Mouse (Mus musculus) midbrain, postnatal 0 days (tissue): ENCODE measurements around the gene Gm28035. TPM values are rescaled to one million over a fixed set of nuclear protein-coding genes. Genes with fewer than 3 reads are reported as not detected.

Experiments used
- ATAC-seq: fragments of 200-750 bp; cut with Nextera tagmentation; 2 replicates; pipeline ENCODE4 v1.8.0; 2017; ENCODE audit warnings: moderate number of reproducible peaks, mild to moderate bottlenecking, moderate TSS enrichment, moderate library complexity; ENCODE audit not compliant: low FRiP score
- DNase-seq: peaks from one replicate; pipeline ENCODE4 v3.0.0-alpha.2; 2015; ENCODE audit warnings: low spot score
- H3K27ac ChIP-seq: fragments of 300-500 bp; sonication (generic); 2 replicates; pipeline ENCODE4 v1.5.1; 2014; ENCODE audit warnings: low read depth, mild to moderate bottlenecking, low read length, mixed read lengths
- H3K27me3 ChIP-seq: fragments of 300-500 bp; sonication (generic); 2 replicates; pipeline ENCODE4 v1.6.1; 2014; ENCODE audit warnings: low read length, control low read depth, mixed read lengths; ENCODE audit not compliant: insufficient read depth
- H3K36me3 ChIP-seq: fragments of 300-500 bp; sonication (generic); 2 replicates; pipeline ENCODE4 v1.6.1; 2014; ENCODE audit warnings: low read length, control low read depth, mixed read lengths; ENCODE audit not compliant: insufficient read depth
- H3K4me1 ChIP-seq: fragments of 300-500 bp; sonication (generic); 2 replicates; pipeline ENCODE4 v1.6.1; 2014; ENCODE audit warnings: mild to moderate bottlenecking, control low read depth, antibody characterized with exemption, low read length, mixed read lengths; ENCODE audit not compliant: insufficient read depth
- H3K4me2 ChIP-seq: fragments of 300-500 bp; sonication (generic); 2 replicates; pipeline ENCODE4 v1.6.1; 2014; ENCODE audit warnings: low read depth, mild to moderate bottlenecking, low read length, mixed read lengths; ENCODE audit not compliant: poor library complexity, severe bottlenecking
- H3K4me3 ChIP-seq: fragments of 300-500 bp; sonication (generic); 2 replicates; pipeline ENCODE4 v1.5.1; 2014; ENCODE audit warnings: low read depth, mild to moderate bottlenecking, low read length, moderate library complexity
- H3K9ac ChIP-seq: fragments of 300-500 bp; sonication (generic); replicated peaks from 2 replicates; pipeline ENCODE4 v1.6.1; 2014; ENCODE audit warnings: mild to moderate bottlenecking, low read length, moderate library complexity, mixed read lengths; ENCODE audit not compliant: poor library complexity, severe bottlenecking
- H3K9me3 ChIP-seq: fragments of 300-500 bp; sonication (generic); 2 replicates; pipeline ENCODE4 v1.6.1; 2016; ENCODE audit warnings: low read length, control low read depth
- CTCF ChIP-seq: IDR thresholded peaks from 2 replicates; pipeline ENCODE4 v1.5.1; 2016; ENCODE audit warnings: antibody characterized with exemption, mild to moderate bottlenecking
- WGBS: fragments of 180-500 bp; shearing (Covaris S2); extraction: QIAGEN DNeasy Blood & Tissue Kit; methylation state at CpG from one replicate; pipeline ENCODE4 v1.1.7; 2014; 5-methylcytosine and 5-hydroxymethylcytosine counted together
- polyA plus RNA-seq: library from polyadenylated mRNA; unstranded; fragments of >200 nt; fragmentation: Nextera tagmentation; extraction: Ambion mirVana; gene quantifications from 2 replicates; pipeline ENCODE4 v1.2.1, GENCODE M21; 2015
- total RNA-seq: library from RNA; depleted of rRNA; stranded (reverse); fragments of >200 nt; gene quantifications from 2 replicates; pipeline ENCODE4 v1.2.3, GENCODE M21; 2014

Gene Gm28035
- total and polyA plus RNA-seq, 2 experiments from 2014 or later: 0.11 to 6.0 TPM

- no peak for TF ChIP-seq CTCF
- 79% methylated on average over 4 of the region's 4 CpGs for WGBS
- DNase-seq: no peak
- Histone ChIP-seq H3K4me3 (no peak overlapping the region), H3K27me3 (no peaks in the 10 kb centered on the region), H3K4me1 (no peaks in the 10 kb centered on the region), H3K4me2 (no peak overlapping the region), H3K9me3 (no peaks in the 10 kb centered on the region), H3K9ac (no peak overlapping the region), H3K27ac (no peak overlapping the region), H3K36me3 (no peaks in the 10 kb centered on the region)
- no peak for ATAC-seq
These were observed 28.2 kb upstream of the Gm28035 start for GRCm38 (mm10) chr2:30212169-30212545.

- H3K4me1 ChIP-seq: no peaks in the 10 kb centered on the region
- no peaks in the 10 kb centered on the region for H3K9me3 ChIP-seq
- no peak for DNase-seq
- no peak overlapping the region for H3K9ac ChIP-seq
- WGBS: 75% methylated on average over 1 of the region's 1 CpGs
- H3K36me3 ChIP-seq: no peaks in the 10 kb centered on the region
- no peak overlapping the region for H3K4me2 ChIP-seq
- H3K27ac ChIP-seq: no peak overlapping the region
- no peak for TF ChIP-seq CTCF
- no peaks in the 10 kb centered on the region for H3K27me3 ChIP-seq
- H3K4me3 ChIP-seq: no peak overlapping the region
- no peak for ATAC-seq
These were observed 27.4 kb upstream of the Gm28035 start for GRCm38 (mm10) chr2:30212951-30213350.

GRCm38 (mm10) chr2:30214745-30215144, 25.6 kb upstream of the Gm28035 start:
- Histone ChIP-seq H3K9me3 (no peaks in the 10 kb centered on the region), H3K9ac (no peak overlapping the region), H3K4me2 (no peak overlapping the region), H3K4me3 (no peak overlapping the region), H3K27ac (no peak overlapping the region), H3K4me1 (no peaks in the 10 kb centered on the region), H3K36me3 (no peaks in the 10 kb centered on the region), H3K27me3 (no peaks in the 10 kb centered on the region)
- no peak for DNase-seq
- no peak for ATAC-seq
- TF ChIP-seq CTCF: no peak
- 87% methylated on average over 3 of the region's 3 CpGs for WGBS

GRCm38 (mm10) chr2:30215493-30215892, 24.9 kb upstream of the Gm28035 start:
- H3K9ac ChIP-seq: no peak overlapping the region
- no peak for TF ChIP-seq CTCF
- no peak overlapping the region for H3K27ac ChIP-seq
- H3K9me3 ChIP-seq: no peaks in the 10 kb centered on the region
- H3K4me2 ChIP-seq: no peak overlapping the region
- no peak overlapping the region for H3K4me3 ChIP-seq
- no peaks in the 10 kb centered on the region for H3K27me3 ChIP-seq
- no peak for DNase-seq
- WGBS: 79% methylated on average over 6 of the region's 6 CpGs
- H3K36me3 ChIP-seq: no peaks in the 10 kb centered on the region
- ATAC-seq: no peak
- H3K4me1 ChIP-seq: no peaks in the 10 kb centered on the region

GRCm38 (mm10) chr2:30216293-30216692, 24.1 kb upstream of the Gm28035 start:
- DNase-seq: no peak
- no peak overlapping the region for H3K4me3 ChIP-seq
- no peaks in the 10 kb centered on the region for H3K36me3 ChIP-seq
- 97% methylated on average over 5 of the region's 5 CpGs for WGBS
- H3K4me1 ChIP-seq: no peaks in the 10 kb centered on the region
- H3K9ac ChIP-seq: no peak overlapping the region
- H3K9me3 ChIP-seq: no peaks in the 10 kb centered on the region
- H3K27me3 ChIP-seq: no peaks in the 10 kb centered on the region
- TF ChIP-seq CTCF: no peak
- no peak overlapping the region for H3K4me2 ChIP-seq
- no peak overlapping the region for H3K27ac ChIP-seq
- no peak for ATAC-seq

- Histone ChIP-seq H3K36me3 (0 out of 2 replicates have a peak, but pooled peaks cover 5% of the 10 kb centered on the region), H3K27ac (no peak overlapping the region), H3K4me3 (no peak overlapping the region), H3K9ac (no peak overlapping the region), H3K9me3 (no peaks in the 10 kb centered on the region), H3K27me3 (no peaks in the 10 kb centered on the region), H3K4me2 (no peak overlapping the region), H3K4me1 (peaks cover 10% of the 10 kb centered on the region)
- no peak for ATAC-seq
- WGBS: 94% methylated on average over 5 of the region's 5 CpGs
- DNase-seq: no peak
- TF ChIP-seq CTCF: no peak
These were observed 4.8 kb upstream of the Gm28035 start for GRCm38 (mm10) chr2:30235593-30235992.
